Mouse (Mus musculus): ENCODE measurements around the gene Hspbap1. TPM values are rescaled to one million over a fixed set of nuclear protein-coding genes. Genes with fewer than 3 reads are reported as not detected.

Hspbap1 gene
- polyA plus RNA-seq, 1 experiment, result 6.3 TPM

- DNase-seq (ENCODE audit: low read depth in 1 of 2, low spot score in 2 of 2), result no peak
- 87% methylated on average over 9 of the region's 9 CpGs for WGBS
- Histone ChIP-seq H3K36me3 (ENCODE audit: control insufficient read depth, insufficient read depth, low read length) (no peaks in the 10 kb centered on the region), H3K27ac (ENCODE audit: insufficient read depth, low read length) (no peak overlapping the region), H3K27me3 (ENCODE audit: control insufficient read depth, insufficient read depth, low read length) (no peaks in the 10 kb centered on the region), H3K4me3 (ENCODE audit: extremely low read depth, insufficient read depth, insufficient read length) (no peak overlapping the region), H3K4me1 (ENCODE audit: control insufficient read depth, insufficient read depth, insufficient read length) (no peaks in the 10 kb centered on the region; the same call in 1 of the 2 replicates)
- TF ChIP-seq POLR2A (IDR thresholded peaks at IDR 0.05; ENCODE audit: low read depth, low read length) (no peak), CTCF (IDR thresholded peaks at IDR 0.05; ENCODE audit: extremely low read depth, insufficient read depth, insufficient read length, insufficient replicate concordance) (no peak)
These were observed 13.5 kb upstream of the Hspbap1 start for GRCm38 (mm10) chr16:35756697-35757096.

GRCm38 (mm10) chr16:35759401-35759800 lies 10.8 kb upstream of the Hspbap1 start:
- DNase-seq (ENCODE audit: low read depth in 1 of 2, low spot score in 2 of 2), result no peak
- Histone ChIP-seq H3K4me3 (ENCODE audit: extremely low read depth, insufficient read depth, insufficient read length) (no peak overlapping the region), H3K27ac (ENCODE audit: insufficient read depth, low read length) (no peak overlapping the region)

GRCm38 (mm10) chr16:35763590-35764296 lies 6.4 kb upstream of the Hspbap1 start:
- Histone ChIP-seq H3K36me3 (ENCODE audit: control insufficient read depth, insufficient read depth, low read length) (no peaks in the 10 kb centered on the region), H3K4me3 (ENCODE audit: extremely low read depth, insufficient read depth, insufficient read length) (no peak overlapping the region), H3K4me1 (ENCODE audit: control insufficient read depth, insufficient read depth, insufficient read length) (peaks cover 6% of the 10 kb centered on the region; the same call in 1 of the 2 replicates), H3K27ac (ENCODE audit: insufficient read depth, low read length) (no peak overlapping the region), H3K27me3 (ENCODE audit: control insufficient read depth, insufficient read depth, low read length) (no peaks in the 10 kb centered on the region)
- TF ChIP-seq CTCF (IDR thresholded peaks at IDR 0.05; ENCODE audit: extremely low read depth, insufficient read depth, insufficient read length, insufficient replicate concordance) (no peak), POLR2A (IDR thresholded peaks at IDR 0.05; ENCODE audit: low read depth, low read length) (no peak)
- no peak for DNase-seq (ENCODE audit: low read depth in 1 of 2, low spot score in 2 of 2)
- WGBS, result 57% methylated on average over 11 of the region's 11 CpGs

More at GRCm38 (mm10) chr16:35759401-35759800, 10.8 kb upstream of the Hspbap1 start:
- TF ChIP-seq CTCF (IDR thresholded peaks at IDR 0.05; ENCODE audit: extremely low read depth, insufficient read depth, insufficient read length, insufficient replicate concordance) (no peak), POLR2A (IDR thresholded peaks at IDR 0.05; ENCODE audit: low read depth, low read length) (no peak)
- no peaks in the 10 kb centered on the region for H3K27me3 ChIP-seq (ENCODE audit: control insufficient read depth, insufficient read depth, low read length)
- H3K4me1 ChIP-seq (ENCODE audit: control insufficient read depth, insufficient read depth, insufficient read length), result no peaks in the 10 kb centered on the region; the same call in 1 of the 2 replicates
- H3K36me3 ChIP-seq (ENCODE audit: control insufficient read depth, insufficient read depth, low read length), result no peaks in the 10 kb centered on the region
- 60% methylated on average over 5 of the region's 5 CpGs for WGBS

GRCm38 (mm10) chr16:35764941-35765340 lies 5.2 kb upstream of the Hspbap1 start:
- TF ChIP-seq POLR2A (IDR thresholded peaks at IDR 0.05; ENCODE audit: low read depth, low read length) (no peak), CTCF (IDR thresholded peaks at IDR 0.05; ENCODE audit: extremely low read depth, insufficient read depth, insufficient read length, insufficient replicate concordance) (no peak)
- Histone ChIP-seq H3K36me3 (ENCODE audit: control insufficient read depth, insufficient read depth, low read length) (no peaks in the 10 kb centered on the region), H3K4me1 (ENCODE audit: control insufficient read depth, insufficient read depth, insufficient read length) (peaks cover 6% of the 10 kb centered on the region; the same call in 1 of the 2 replicates), H3K27ac (ENCODE audit: insufficient read depth, low read length) (peak overlapping the region; percentile 38; the same call in 1 of the 2 replicates), H3K4me3 (ENCODE audit: extremely low read depth, insufficient read depth, insufficient read length) (no peak overlapping the region), H3K27me3 (ENCODE audit: control insufficient read depth, insufficient read depth, low read length) (no peaks in the 10 kb centered on the region)
- WGBS, result 34% methylated on average over 1 of the region's 1 CpGs
- no peak for DNase-seq (ENCODE audit: low read depth in 1 of 2, low spot score in 2 of 2)

- Histone ChIP-seq H3K4me3 (ENCODE audit: extremely low read depth, insufficient read depth, insufficient read length) (no peak overlapping the region), H3K36me3 (ENCODE audit: control insufficient read depth, insufficient read depth, low read length) (no peaks in the 10 kb centered on the region), H3K27me3 (ENCODE audit: control insufficient read depth, insufficient read depth, low read length) (no peaks in the 10 kb centered on the region), H3K27ac (ENCODE audit: insufficient read depth, low read length) (peak overlapping the region; percentile 36), H3K4me1 (ENCODE audit: control insufficient read depth, insufficient read depth, insufficient read length) (peaks cover 6% of the 10 kb centered on the region)
- 2% methylated on average over 2 of the region's 2 CpGs for WGBS
- TF ChIP-seq POLR2A (IDR thresholded peaks at IDR 0.05; ENCODE audit: low read depth, low read length) (no peak), CTCF (IDR thresholded peaks at IDR 0.05; ENCODE audit: extremely low read depth, insufficient read depth, insufficient read length, insufficient replicate concordance) (no peak)
- peak in 1 of 2 experiments; percentile 34 for DNase-seq (ENCODE audit: low read depth in 1 of 2, low spot score in 2 of 2)
These were observed 4.7 kb upstream of the Hspbap1 start for GRCm38 (mm10) chr16:35765449-35765848.

GRCm38 (mm10) chr16:35766366-35766765 lies 3.8 kb upstream of the Hspbap1 start:
- Histone ChIP-seq H3K4me1 (ENCODE audit: control insufficient read depth, insufficient read depth, insufficient read length) (peaks cover 11% of the 10 kb centered on the region), H3K27me3 (ENCODE audit: control insufficient read depth, insufficient read depth, low read length) (no peaks in the 10 kb centered on the region), H3K27ac (ENCODE audit: insufficient read depth, low read length) (0 out of 2 replicates have a peak overlapping the region, but pooled peaks have one; percentile 28), H3K4me3 (ENCODE audit: extremely low read depth, insufficient read depth, insufficient read length) (no peak overlapping the region), H3K36me3 (ENCODE audit: control insufficient read depth, insufficient read depth, low read length) (no peaks in the 10 kb centered on the region)
- WGBS, result 66% methylated on average over 3 of the region's 3 CpGs
- TF ChIP-seq CTCF (IDR thresholded peaks at IDR 0.05; ENCODE audit: extremely low read depth, insufficient read depth, insufficient read length, insufficient replicate concordance), result no peak
- TF ChIP-seq POLR2A (IDR thresholded peaks at IDR 0.05; ENCODE audit: low read depth, low read length), result no peak
- no peak for DNase-seq (ENCODE audit: low read depth in 1 of 2, low spot score in 2 of 2)

GRCm38 (mm10) chr16:35768469-35768784 lies 1.7 kb upstream of the Hspbap1 start:
- Histone ChIP-seq H3K27ac (ENCODE audit: insufficient read depth, low read length) (peak overlapping the region; percentile 82; the same call in 1 of the 2 replicates), H3K4me3 (ENCODE audit: extremely low read depth, insufficient read depth, insufficient read length) (peak overlapping the region; percentile 99), H3K4me1 (ENCODE audit: control insufficient read depth, insufficient read depth, insufficient read length) (peaks cover 11% of the 10 kb centered on the region)

More at GRCm38 (mm10) chr16:35768469-35768784, 1.7 kb upstream of the Hspbap1 start:
- WGBS, result 27% methylated on average over 6 of the region's 6 CpGs
- Histone ChIP-seq H3K36me3 (ENCODE audit: control insufficient read depth, insufficient read depth, low read length) (no peaks in the 10 kb centered on the region; the same call in 1 of the 2 replicates), H3K27me3 (ENCODE audit: control insufficient read depth, insufficient read depth, low read length) (no peaks in the 10 kb centered on the region)
- TF ChIP-seq CTCF (IDR thresholded peaks at IDR 0.05; ENCODE audit: extremely low read depth, insufficient read depth, insufficient read length, insufficient replicate concordance) (no peak), POLR2A (IDR thresholded peaks at IDR 0.05; ENCODE audit: low read depth, low read length) (no peak)
- no peak for DNase-seq (ENCODE audit: low read depth in 1 of 2, low spot score in 2 of 2)

Measured in spleen, adult 2 months (tissue).